Mouse (Mus musculus): ENCODE results near the gene Pde4dip. TPM values are rescaled to one million over a fixed set of nuclear protein-coding genes. Genes with fewer than 3 reads are reported as not detected.

The Pde4dip gene
- total RNA-seq, 2 experiments from 2014 or later, result 632 to 678 TPM

DNA sequence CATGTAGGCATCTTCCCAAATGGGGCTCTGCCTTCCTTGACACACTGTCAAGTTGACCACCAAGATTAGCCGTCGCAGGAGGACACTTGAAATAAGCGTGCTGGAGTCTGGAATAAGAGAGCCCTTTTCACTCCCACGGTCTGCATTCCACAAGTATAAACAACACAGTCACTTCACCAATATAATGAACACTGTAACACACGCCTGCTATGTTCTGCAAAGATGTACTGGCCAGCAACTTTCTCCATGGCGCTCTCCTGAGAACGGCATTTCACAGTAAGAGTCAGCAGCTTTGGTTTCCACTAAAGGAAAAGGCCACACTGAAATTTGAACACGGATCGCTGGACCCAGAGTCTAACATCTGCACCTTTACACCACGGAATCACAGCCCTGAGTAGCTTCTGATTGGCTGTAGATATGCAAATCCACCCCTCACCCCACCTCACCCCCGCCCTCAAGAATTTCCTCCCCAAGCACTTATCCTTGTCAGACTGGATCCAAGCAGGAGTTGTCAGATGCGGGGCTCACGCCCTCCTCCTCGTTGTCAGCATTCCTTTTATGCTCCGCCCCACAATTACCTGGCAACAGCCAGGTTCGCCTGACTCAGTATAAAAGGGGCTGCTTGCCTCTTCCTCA lies 204.8 kb downstream of the Pde4dip start:
- DNase-seq, result no peak

DNA sequence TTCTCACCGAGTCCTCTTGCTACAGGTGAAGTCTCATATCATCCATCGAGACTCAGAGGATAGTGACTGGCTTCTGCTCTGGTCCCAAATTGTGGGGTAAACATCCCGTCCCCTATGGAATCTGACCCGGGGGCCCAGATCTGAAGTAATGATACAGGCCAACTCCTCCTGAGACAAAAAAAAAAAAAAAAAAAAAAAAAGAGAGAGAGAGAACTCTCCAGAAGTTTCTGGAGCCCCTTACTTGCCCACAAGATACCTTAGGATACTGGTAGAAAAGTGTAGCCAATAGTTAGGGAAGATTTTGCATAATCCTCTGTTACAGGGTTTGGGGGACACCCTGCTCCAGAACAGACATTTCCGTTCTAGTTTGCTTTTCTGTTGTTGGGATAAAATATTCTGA lies 205.9 kb downstream of the Pde4dip start:
- no peak for DNase-seq

- no peak for DNase-seq
These were observed 206.4 kb downstream of the Pde4dip start for GRCm38 (mm10) chr3:97682159-97682502.

DNA sequence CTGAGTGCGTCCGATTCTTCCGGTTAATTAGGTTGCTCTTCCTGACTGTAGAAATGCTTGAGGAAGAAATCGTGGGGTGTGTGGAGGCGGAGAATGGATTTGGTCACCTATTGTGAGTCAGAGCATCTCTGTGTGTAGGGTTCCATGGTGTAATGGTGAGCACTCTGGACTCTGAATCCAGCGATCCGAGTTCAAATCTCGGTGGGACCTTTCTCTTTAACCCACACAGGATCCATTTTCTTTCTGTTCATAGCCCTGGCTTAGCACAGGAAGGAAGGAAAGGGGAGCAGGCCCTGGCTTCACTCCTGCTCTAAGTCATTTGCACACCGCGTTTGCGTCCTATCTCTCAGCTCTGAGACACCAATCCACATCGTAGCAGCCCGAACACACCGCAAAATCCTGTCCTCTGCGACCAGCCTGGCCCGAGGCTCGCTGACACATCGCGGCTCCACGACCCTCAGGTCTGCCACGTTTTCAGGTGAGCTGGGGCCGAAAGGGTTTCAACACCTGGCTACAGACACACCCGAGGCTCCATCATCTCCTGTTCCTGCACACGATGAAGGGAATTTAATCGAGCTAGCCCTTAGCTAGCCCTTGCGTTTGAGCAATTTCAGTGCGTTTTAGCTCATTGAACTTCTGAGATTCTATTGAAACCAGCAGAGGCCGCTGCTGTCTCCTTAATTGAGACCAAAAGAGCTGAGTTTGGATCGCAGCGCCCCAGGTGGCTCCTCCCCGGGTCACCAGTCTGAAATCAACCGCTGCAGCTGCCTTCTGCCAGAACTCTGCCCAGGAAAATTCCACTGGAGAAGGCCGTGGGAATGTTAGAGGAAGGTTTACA lies 207.0 kb downstream of the Pde4dip start:
- DNase-seq, result peak; percentile 67

DNA sequence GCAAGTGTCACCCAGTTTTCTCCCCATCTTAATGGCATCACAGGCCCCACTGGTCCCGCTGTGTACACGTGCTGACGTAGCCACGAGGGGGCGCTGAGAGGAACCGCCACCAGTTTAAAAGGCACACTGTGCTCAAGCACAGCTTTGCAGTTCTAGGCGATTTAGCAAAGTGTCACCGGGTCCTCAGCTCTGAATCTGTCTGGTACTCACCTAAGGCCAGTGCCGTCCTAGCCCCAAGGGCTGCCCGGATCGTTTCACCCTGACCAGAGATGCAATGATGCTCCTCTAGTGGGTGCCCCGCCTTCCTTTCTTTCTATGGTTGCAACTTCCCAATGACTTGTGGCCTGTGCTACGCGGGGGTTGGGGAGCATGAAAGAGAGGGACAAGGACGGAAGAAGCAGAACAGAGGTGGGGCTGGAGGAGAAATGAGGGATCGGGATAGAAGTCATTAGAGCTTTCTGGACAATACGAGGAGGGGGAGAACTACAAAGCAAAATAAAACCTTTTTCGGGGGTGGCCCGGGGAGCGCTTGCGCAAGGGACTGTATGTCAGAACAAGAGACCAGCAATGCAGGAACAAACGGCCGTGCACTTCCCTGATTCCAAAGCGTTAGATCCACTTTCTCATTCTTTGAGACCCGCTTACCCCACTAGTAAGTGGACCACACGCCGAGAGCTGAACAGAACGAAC lies 207.7 kb downstream of the Pde4dip start:
- peak; percentile 85 for DNase-seq

DNA sequence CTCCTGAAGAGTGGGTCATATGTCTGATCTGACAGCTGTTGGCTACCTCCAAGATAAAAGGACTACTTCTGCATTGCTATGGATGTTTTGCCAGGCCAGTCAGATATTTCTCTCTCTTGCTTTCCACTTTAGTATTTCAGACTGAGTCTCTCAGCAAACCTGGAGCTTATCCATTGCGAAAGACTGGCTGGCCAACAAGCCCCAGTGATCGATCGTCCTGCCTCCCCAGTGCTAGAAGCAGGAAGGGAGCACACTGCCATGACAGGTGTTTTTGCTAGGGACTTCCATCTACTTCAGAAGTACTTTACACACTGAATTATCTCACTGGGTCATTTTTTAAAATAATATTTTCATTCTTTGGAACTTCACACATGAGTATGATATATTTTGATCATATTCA lies 210.1 kb downstream of the Pde4dip start:
- no peak for DNase-seq

DNA sequence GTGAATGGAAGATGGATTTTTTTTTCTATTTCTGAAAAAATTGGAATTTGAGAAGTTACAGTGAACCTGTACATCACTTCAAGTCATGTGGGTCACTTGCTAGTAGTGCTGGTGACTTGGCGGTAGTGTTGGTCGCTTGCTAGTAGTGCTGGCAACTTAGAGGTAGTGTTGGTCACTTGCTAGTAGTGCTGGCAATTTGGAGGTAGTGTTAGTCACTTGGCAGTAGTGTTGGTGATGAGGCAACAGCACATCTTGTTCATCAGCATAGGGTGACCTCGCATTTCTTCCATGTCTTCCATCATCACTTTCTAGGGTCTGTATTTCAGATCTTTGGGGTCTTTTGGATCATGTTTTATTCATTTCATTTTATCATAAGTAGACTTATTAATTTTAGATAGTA lies 212.4 kb downstream of the Pde4dip start:
- DNase-seq, result no peak

DNA sequence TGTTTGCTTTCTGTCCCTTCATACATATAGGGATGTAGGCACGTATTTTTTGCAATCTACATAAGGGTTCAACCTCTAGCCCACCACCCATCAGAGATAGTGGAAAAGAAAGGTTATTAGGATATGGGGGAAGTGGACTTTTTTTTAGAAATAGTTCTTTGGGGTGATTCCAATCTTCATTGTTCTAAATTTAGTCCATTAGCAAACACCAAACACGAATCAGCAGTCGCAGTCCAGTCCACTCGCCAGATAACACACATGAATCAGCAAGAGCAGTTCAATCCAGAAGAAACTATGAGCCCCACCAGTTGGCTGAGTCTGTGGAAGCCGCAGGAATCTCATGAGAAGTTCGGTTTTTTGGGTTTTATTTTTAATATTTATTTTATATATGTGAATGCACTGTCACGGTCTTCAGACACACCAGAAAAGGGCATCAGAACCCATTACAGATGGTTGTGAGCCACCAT lies 213.8 kb downstream of the Pde4dip start, which contains the start of gene Gm17651:
Gm17651 (minus strand) TSS at position 51 of the 467 bp plus-strand sequence.
- DNase-seq, result no peak

DNA sequence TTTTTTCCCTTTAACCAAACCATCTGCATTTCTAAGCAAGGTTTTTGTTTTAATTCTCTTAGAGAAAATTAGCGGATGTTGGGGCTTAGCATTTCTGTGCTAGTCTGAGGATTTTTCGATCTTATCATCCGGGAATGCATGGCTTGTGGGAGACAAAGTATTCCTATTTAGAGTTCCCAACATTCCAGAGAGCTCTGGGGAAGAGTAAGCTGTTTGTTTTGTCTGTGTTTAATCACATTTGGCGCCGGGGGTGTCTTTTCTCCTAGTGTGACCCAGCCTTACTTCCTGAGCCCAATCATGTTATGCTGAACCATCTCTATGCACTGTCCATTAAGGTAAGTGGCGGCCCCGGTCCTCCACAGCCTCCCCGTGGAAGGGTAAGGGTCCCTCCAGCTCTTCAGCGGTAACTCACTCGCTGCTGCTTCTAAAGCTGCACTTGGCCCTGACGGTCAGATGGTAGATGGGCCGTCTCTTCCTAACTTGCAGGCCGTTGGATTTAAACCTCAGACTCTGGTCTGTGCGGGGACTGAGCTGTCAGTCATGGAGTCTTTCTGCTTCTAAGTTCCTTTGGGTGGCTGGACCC lies 221.3 kb downstream of the Pde4dip start:
- no peak for DNase-seq

- DNase-seq, result no peak
These were observed 222.4 kb downstream of the Pde4dip start for GRCm38 (mm10) chr3:97666154-97666553.

- no peak for DNase-seq
These were observed 223.0 kb downstream of the Pde4dip start for GRCm38 (mm10) chr3:97665525-97665924.

- DNase-seq, result no peak
These were observed 227.3 kb downstream of the Pde4dip start for GRCm38 (mm10) chr3:97661206-97661605.

DNA sequence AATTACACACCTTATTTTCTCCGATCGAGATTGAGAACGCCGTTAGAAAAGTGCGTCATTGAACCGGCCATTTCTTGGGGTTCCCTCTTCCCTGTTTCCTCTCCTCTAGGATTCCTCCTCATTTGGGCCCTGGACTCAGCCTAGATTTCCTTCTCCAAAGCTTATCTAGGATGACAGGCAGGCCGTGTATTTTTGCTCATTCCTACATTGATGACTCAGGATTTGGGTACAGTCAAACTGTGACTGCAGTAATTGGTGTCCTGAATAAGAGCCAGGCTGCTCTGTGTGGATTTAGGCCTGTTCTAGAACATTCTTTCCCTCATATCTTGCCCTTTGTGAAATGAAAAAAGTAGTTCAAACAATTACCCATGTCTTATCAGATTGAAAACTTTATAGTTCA lies 228.8 kb downstream of the Pde4dip start:
- DNase-seq, result no peak

- DNase-seq, result no peak
These were observed 229.9 kb downstream of the Pde4dip start for GRCm38 (mm10) chr3:97658426-97659193.

DNA sequence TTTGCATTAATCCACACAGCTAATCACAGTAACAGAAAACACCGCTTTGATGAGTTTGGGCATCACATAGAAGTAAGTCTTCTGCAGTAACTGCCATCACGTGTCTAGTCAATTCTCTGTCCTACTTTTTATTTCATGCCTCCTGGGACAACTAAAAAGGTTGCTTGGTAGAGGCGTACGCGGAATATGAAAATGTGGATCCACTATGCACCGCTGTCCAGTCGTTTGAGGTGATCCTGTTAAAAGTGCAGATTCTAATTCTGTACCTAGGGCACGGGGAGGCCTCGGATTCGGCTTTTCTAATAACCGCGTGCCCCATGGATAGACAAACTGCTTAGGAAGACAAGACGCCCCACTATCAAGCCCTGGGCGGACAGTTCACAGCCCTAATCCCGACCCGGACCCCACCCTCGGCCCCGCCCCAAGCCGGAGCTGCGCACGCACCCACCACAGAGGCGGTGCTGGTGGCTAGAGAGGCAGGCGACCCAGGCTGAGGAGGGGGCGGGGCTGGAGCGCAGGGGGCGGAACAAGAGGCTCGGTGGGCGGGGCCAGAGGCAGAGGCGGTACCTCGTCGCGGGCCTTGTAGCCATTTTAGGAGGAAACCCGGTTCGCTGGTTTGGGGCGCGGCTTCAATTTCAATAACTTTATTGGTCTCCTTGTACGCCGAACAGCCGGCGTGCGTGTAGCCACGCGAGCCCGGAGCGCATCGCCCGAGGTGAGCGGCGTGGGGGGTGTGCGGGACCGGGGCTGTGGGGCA lies 230.7 kb downstream of the Pde4dip start, which contains the start of gene Prkab2:
Prkab2 (plus strand) TSS at position 539 of the 757 bp plus-strand sequence.
- DNase-seq, result peak; percentile 100

GRCm38 (mm10) chr3:97654901-97655300 lies 233.6 kb downstream of the Pde4dip start:
- DNase-seq, result peak; percentile 64

GRCm38 (mm10) chr3:97653781-97654180 lies 234.7 kb downstream of the Pde4dip start:
- DNase-seq, result no peak

DNA sequence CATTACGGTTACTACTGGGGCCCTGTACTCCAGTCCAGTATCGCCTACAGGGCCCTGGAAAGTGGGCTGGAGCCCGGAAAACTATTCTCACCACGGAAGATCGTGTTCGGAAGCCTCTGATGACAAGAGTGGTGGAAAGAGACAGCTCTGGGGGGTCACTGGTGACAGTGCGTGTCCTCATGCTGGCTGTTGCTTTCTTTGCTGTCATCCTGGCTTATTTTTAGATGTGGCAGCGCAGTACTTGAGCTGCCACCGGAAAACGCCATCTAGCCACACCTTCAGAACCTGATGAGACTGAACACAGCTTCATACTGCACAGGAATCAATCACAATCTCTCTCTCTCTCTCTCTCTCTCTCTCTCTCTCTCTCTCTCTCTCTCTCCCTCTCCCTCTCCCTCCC lies 236.9 kb downstream of the Pde4dip start:
- peak; percentile 38 for DNase-seq

DNA sequence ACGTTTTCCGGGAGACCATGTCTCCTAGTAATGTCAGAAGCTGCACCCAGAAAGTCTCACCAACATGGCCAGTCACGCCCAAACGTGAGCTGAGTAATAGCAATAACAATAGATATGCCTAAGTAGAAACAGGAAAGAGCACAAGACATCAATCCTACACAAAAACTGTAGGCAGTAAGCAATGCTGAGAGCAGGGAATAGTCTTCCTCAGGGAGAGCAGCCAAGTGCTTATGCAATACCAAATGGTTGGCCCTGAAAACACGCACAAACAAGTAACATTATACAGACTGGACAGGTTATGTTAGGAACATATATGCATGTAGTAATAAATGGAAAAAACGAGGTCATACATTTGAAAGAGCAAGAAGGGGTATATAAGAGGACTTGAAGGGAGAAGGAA lies 239.0 kb downstream of the Pde4dip start:
- no peak for DNase-seq

DNA sequence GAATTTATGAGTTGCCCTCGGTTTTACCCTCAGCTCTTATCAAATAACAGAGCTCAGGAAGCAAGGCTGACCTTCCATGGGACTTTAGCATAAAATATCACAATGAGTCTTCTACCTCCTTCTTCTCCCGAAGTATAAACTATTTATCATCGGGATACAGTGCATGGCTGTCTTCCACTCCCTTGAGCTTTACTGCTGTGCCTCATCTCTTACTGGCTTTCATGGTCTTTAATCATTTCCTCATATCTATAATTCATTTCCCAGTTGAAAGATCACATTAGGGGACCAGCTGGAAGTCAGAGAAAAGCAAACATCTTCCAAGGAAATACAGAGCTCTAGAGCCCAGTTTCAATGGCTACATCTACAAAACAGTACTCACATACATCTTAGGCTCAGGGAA lies 239.5 kb downstream of the Pde4dip start:
- no peak for DNase-seq

DNA sequence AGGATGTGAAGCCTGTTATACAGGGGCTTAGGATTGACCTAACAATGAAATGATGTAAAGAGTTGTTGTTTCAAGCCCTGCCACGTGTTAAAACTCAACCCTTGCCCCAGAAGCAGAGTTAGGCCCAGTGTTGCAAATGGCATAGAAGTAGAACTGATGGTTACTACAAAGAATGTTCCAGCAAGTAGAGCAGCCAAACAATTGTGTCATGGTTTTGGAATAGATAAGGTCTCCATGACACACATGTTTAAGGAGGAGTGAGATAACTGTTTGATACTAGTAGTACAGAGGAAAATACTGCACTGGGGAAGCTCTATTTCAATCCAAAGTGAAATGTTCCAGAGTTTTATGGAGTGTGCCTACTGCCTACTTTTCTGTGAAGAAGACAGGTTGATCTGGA lies 240.0 kb downstream of the Pde4dip start:
- no peak for DNase-seq
